Comparison of ENCODE assay signal across 8 mouse cellular contexts in genomic region chr17:83850864-83851263, GRCm38 (mm10). TPM values are rescaled to one million over a fixed set of nuclear protein-coding genes. Genes with fewer than 3 reads are reported as not detected.
"Had no signal": no experiment of that assay in that cellular context is flagged by ENCODE, and none has a peak within 500 bp of the region (broad histone marks: within the 10 kb centered on the region; RNA-seq: fewer than 3 reads in every experiment).

No protein-coding gene starts in this region.

- ATAC-seq: midbrain, embryonic 15.5 days had no signal

- H3K27ac ChIP-seq: left cerebral cortex, adult 2 months; limb, embryonic 10.5 days; liver, embryonic 15.5 days; macrophage; neural tube, embryonic 13.5 days had no signal

- H3K4me3 ChIP-seq: left cerebral cortex, adult 2 months; limb, embryonic 10.5 days; liver, embryonic 15.5 days; midbrain, embryonic 15.5 days; neural tube, embryonic 13.5 days had no signal

RNA-seq across cellular contexts. Expression of gene Haao, which starts 3.1 kb away (rescaled TPM):
- total RNA-seq: layer of hippocampus, postnatal 25 days; left cerebral cortex, adult 2 months had no signal
- polyA plus RNA-seq: midbrain, embryonic 11.5 days; midbrain, embryonic 15.5 days; neural tube, embryonic 13.5 days had no signal
